Mouse (Mus musculus) neural tube, embryonic 12.5 days (tissue): Measurements from ENCODE around the gene Ets2. TPM values are rescaled to one million over a fixed set of nuclear protein-coding genes. Genes with fewer than 3 reads are reported as not detected.

Experiments used
- ATAC-seq: fragments of 200-750 bp; cut with Nextera tagmentation; 2 replicates; pipeline ENCODE4 v1.8.0; 2017; ENCODE audit warnings: low read depth, mild to moderate bottlenecking, moderate TSS enrichment, moderate library complexity; ENCODE audit not compliant: low FRiP score
- H3K27ac ChIP-seq: fragments of 300-500 bp; sonication (generic); 2 replicates; pipeline ENCODE4 v1.5.1; 2016
- H3K27me3 ChIP-seq: fragments of 300-500 bp; sonication (generic); replicated peaks from 2 replicates; pipeline ENCODE4 v1.6.1; 2016; ENCODE audit warnings: mild to moderate bottlenecking
- H3K36me3 ChIP-seq: fragments of 300-500 bp; sonication (generic); 2 replicates; pipeline ENCODE4 v1.6.1; 2016; ENCODE audit warnings: mild to moderate bottlenecking
- H3K4me1 ChIP-seq: fragments of 300-500 bp; sonication (generic); 2 replicates; pipeline ENCODE4 v1.6.1; 2016
- H3K4me2 ChIP-seq: fragments of 300-500 bp; sonication (generic); replicated peaks from 2 replicates; pipeline ENCODE4 v1.6.1; 2016; ENCODE audit warnings: mild to moderate bottlenecking
- H3K4me3 ChIP-seq: fragments of 300-500 bp; sonication (generic); 2 replicates; pipeline ENCODE4 v1.5.1; 2016
- H3K9ac ChIP-seq: fragments of 300-500 bp; sonication (generic); 2 replicates; pipeline ENCODE4 v1.6.1; 2016; ENCODE audit warnings: mild to moderate bottlenecking
- H3K9me3 ChIP-seq: fragments of 300-500 bp; sonication (generic); 2 replicates; pipeline ENCODE4 v1.6.1; 2016; ENCODE audit warnings: mild to moderate bottlenecking
- WGBS: fragments of 180-500 bp; shearing (Covaris S2); methylation state at CpG from one replicate; pipeline ENCODE4 v1.1.7; 2016; 5-methylcytosine and 5-hydroxymethylcytosine counted together
- polyA plus RNA-seq: library from polyadenylated mRNA; unstranded; fragments of >200 nt; fragmentation: Nextera tagmentation; extraction: Ambion mirVana; gene quantifications from 2 replicates; pipeline ENCODE4 v1.2.1, GENCODE M21; 2016

The Ets2 gene
- polyA plus RNA-seq, 1 experiment from 2014 or later = 25.6 TPM

DNA sequence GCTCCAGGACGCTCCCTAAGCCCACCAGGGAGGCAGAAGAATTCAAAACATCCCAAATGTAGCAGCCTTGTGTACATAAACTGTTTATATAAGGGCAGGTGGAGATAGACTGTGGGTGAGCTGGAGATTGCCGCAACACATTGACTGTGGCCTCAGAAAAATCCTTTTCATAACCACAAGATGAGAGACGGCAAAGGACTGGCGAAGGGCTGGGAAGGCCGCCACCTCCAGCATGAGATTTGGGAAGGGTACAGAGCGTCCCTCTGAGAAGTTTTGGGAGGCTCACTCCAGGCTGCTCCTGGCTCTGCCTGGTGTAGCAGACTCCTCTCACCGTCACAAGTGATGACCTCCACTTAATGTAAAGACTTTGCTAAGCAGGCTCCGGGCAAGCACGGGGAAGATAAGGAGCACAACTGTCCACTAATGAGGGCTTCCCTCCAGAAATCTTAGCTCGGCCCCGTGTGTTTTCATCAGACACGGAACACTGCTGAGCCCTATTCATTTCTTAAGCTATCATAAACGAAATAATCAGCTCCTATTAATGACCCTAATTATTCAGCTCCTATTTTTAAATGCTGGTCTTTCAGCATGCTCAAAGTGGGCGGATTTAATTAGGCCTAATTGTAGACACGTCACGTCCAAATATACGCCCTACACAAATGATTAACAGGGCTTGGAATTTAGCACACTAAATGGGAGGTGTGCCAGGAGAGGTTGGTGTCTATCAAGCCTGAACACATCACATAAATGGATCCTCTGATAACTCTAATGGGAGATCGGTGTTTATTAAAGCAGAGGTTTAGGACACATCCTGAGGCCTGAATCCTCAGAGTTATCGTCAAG is 33.5 kb upstream of the Ets2 start:
- H3K4me1 ChIP-seq = no peaks in the 10 kb centered on the region
- H3K27ac ChIP-seq = no peak overlapping the region
- H3K4me2 ChIP-seq = no peak overlapping the region
- no peak for ATAC-seq
- no peaks in the 10 kb centered on the region for H3K36me3 ChIP-seq
- WGBS = 68% methylated on average over 19 of the region's 19 CpGs
- no peak overlapping the region for H3K9ac ChIP-seq
- no peaks in the 10 kb centered on the region for H3K9me3 ChIP-seq
- H3K27me3 ChIP-seq = no peaks in the 10 kb centered on the region
- no peak overlapping the region for H3K4me3 ChIP-seq

DNA sequence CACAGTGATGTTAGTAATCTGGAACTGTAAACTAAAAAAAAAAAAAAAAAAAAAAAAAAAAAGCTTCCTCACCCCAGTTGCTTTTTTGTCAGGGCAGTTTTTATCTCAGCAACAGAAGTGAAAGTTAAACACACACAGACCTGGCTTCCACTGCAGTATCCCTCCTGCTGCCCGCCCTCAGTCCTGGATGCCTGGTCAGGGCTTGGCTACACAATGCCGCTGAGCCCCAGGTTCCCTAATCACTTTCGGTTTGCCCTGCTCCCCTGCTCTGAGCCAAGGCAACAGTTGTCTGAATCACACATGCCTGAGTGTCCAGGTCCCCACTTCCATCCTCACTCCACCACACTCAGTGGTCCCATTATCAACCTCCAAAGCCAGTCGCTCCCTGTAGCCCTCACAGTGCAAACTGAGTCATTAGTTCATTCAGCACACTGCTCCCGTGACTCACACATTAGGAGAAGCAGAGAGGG is 27.4 kb upstream of the Ets2 start:
- H3K4me2 ChIP-seq = no peak overlapping the region
- H3K4me1 ChIP-seq = no peaks in the 10 kb centered on the region; the same call in 1 of the 2 replicates
- ATAC-seq = no peak

DNA sequence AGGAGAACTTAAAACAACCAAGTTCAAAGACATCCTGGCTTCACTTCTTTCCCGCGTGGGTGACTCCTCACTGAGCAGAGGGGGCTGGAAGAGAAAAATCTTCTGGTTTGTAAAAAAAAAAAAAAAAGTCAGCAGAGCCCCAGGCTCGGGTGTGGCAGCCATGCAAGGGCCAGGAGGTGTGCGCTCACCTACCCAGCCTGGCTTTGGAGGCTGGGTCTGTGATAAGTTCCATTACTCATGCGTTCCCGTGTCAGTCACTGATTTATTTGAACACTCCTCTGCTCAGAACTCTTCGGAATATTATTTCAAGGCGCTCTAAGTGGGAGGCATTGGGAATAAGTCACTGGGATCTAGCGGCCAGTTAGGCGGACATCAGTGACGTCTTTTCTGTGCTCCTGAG is 26.7 kb upstream of the Ets2 start:
- Histone ChIP-seq H3K9me3 (no peaks in the 10 kb centered on the region), H3K9ac (no peak overlapping the region), H3K36me3 (no peaks in the 10 kb centered on the region), H3K27me3 (no peaks in the 10 kb centered on the region), H3K27ac (no peak overlapping the region), H3K4me1 (no peaks in the 10 kb centered on the region; the same call in 1 of the 2 replicates), H3K4me2 (no peak overlapping the region), H3K4me3 (no peak overlapping the region)
- no peak for ATAC-seq
- 76% methylated on average over 11 of the region's 11 CpGs for WGBS

More for the DNA sequence above, 27.4 kb upstream of the Ets2 start:
- 64% methylated on average over 5 of the region's 5 CpGs for WGBS
- Histone ChIP-seq H3K36me3 (no peaks in the 10 kb centered on the region), H3K4me3 (no peak overlapping the region), H3K9me3 (no peaks in the 10 kb centered on the region), H3K9ac (no peak overlapping the region), H3K27ac (no peak overlapping the region), H3K27me3 (no peaks in the 10 kb centered on the region)

DNA sequence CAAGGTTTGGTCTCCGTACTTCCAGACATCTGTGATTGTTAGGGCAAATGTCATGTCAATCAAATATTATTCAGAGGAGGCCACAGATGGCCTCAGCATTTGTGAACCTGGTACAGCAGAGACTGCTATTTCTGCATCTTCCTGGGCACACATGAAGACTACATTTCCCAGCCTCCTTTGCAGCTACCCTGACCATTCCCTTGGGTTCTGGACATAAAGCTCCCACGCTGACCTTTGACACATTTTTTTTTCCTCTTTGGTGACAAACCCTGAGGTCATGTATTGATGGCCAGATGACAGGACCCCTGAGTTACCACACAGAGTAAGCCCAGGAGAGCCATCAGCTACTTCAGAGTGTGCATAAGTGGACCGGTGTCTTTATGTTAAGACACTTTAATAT is 25.2 kb upstream of the Ets2 start:
- H3K4me1 ChIP-seq = no peaks in the 10 kb centered on the region; the same call in 1 of the 2 replicates
- no peak overlapping the region for H3K4me2 ChIP-seq
- no peak overlapping the region for H3K4me3 ChIP-seq
- no peaks in the 10 kb centered on the region for H3K27me3 ChIP-seq
- H3K9me3 ChIP-seq = no peaks in the 10 kb centered on the region
- 80% methylated on average over 3 of the region's 3 CpGs for WGBS
- no peak overlapping the region for H3K9ac ChIP-seq
- no peak overlapping the region for H3K27ac ChIP-seq
- H3K36me3 ChIP-seq = no peaks in the 10 kb centered on the region
- ATAC-seq = no peak

DNA sequence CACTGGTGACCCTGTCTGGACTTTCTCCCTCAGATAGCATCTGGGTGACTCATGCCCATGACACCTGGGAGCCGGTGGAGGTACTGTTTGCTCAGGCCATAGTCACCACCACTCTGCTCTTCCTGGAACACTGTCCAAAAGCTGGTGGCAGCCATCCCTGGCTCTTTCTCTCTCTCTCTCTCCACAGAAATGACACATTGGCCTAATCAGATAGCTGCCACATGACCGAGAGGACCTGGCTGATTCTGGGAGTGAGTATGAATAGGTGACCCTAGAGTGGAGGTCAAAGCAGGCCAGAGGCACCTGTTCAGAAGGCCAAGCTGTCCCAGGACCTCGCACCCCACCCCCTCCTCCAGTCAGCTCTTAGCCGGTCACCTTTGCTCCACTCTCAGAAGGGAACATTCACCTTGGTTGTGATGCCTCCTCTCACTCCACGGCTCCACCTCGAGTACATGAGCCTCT is 19.4 kb upstream of the Ets2 start:
- no peak overlapping the region for H3K9ac ChIP-seq
- H3K9me3 ChIP-seq = no peaks in the 10 kb centered on the region
- no peak overlapping the region for H3K4me3 ChIP-seq
- 89% methylated on average over 6 of the region's 6 CpGs for WGBS
- no peak for ATAC-seq
- no peaks in the 10 kb centered on the region for H3K36me3 ChIP-seq
- H3K27me3 ChIP-seq = no peaks in the 10 kb centered on the region
- no peak overlapping the region for H3K27ac ChIP-seq
- H3K4me2 ChIP-seq = no peak overlapping the region
- peaks cover 6% of the 10 kb centered on the region; the same call in 1 of the 2 replicates for H3K4me1 ChIP-seq

DNA sequence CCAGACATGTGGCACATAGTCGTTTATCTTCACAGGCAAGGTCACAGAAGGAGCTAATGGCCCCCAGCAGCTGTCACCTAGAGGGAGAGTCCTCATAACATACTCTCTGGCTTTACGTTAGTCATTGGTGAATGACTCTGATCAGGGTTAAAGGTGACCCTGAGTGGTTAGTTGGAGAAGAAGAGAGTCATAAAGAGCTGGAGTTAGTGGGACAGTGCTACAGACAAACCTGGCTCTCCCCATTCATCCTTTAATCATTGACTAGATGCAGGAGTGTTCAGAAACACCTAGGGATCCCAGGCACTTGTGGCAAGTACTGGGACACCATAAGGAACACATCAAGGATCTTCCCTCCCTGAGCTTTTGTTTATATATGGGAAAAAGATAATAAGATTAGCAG is 16.1 kb upstream of the Ets2 start:
- no peak overlapping the region for H3K9ac ChIP-seq
- no peak overlapping the region for H3K4me3 ChIP-seq
- H3K4me2 ChIP-seq = no peak overlapping the region
- no peaks in the 10 kb centered on the region for H3K9me3 ChIP-seq
- no peak overlapping the region for H3K27ac ChIP-seq
- whole genome bisulfite sequencing = 29% methylated on average over 2 of the region's 2 CpGs
- no peak for ATAC-seq
- no peaks in the 10 kb centered on the region for H3K27me3 ChIP-seq
- peaks cover 6% of the 10 kb centered on the region; the same call in 1 of the 2 replicates for H3K4me1 ChIP-seq
- no peaks in the 10 kb centered on the region for H3K36me3 ChIP-seq

DNA sequence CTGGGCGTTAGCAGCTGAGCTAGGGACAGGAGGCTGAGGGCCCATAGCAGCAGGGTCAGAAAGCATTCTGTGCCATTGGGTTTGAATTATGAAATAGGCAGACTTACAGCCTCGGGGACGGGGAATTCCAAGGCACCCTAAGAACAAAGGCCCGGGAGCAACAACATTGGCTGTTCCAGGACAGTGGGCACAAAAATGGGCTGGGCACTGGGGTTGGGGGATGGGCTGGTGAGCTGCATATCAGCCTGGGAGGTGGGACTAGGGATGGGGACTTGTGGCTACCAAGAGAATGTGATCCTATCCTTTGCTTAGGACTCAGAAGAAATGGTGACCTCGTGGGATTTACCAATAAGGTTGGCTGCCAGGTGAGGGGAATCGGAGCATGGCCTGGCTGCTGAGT is 15.6 kb upstream of the Ets2 start:
- Histone ChIP-seq H3K4me2 (no peak overlapping the region), H3K27ac (no peak overlapping the region), H3K9ac (no peak overlapping the region), H3K4me1 (peaks cover 6% of the 10 kb centered on the region; the same call in 1 of the 2 replicates), H3K9me3 (no peaks in the 10 kb centered on the region), H3K36me3 (no peaks in the 10 kb centered on the region), H3K4me3 (no peak overlapping the region), H3K27me3 (no peaks in the 10 kb centered on the region)
- no peak for ATAC-seq
- 69% methylated on average over 6 of the region's 6 CpGs for WGBS

DNA sequence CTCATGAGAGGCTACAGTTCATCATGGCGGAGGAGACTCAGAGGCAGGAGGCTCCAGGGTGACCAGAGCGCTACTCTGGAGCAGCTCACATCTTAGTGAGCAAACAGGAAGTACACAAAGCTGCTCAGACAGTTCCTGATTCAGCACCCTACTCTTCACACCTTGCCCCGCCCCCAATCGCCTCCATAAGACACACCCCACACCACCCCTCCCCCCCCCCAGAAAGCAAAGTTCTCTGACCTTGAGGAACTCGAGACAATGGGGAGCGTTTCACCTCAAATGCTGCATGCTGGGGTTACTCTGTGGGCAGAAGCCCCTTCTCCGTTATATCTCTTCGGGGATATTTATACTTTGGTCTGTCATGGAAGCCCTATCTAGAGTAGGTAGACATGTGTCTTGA is 15.0 kb upstream of the Ets2 start:
- peaks cover 6% of the 10 kb centered on the region; the same call in 1 of the 2 replicates for H3K4me1 ChIP-seq
- H3K9ac ChIP-seq = no peak overlapping the region
- no peaks in the 10 kb centered on the region for H3K9me3 ChIP-seq
- ATAC-seq = no peak
- H3K27ac ChIP-seq = no peak overlapping the region
- H3K4me3 ChIP-seq = no peak overlapping the region
- no peaks in the 10 kb centered on the region for H3K27me3 ChIP-seq
- no peaks in the 10 kb centered on the region for H3K36me3 ChIP-seq
- 92% methylated on average over 8 of the region's 8 CpGs for WGBS
- no peak overlapping the region for H3K4me2 ChIP-seq

DNA sequence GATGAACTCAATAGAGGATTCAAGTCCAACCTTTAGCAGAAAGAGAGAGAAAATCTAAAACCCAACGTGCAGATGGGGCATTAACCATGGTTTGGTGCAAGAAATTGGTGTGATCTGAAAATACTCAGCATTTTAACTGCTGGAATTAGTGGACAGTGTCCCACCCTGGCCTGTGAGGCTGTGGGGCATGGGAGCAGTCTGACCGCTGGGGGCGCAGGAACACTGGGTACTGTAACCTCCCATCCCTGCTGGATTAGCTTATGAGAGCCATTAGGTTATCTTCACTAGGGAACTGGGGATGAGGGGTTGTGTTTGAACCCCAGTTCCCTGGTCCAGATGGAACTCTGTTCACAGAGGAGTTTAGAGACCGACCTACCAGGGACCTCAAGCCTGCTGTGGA is 13.9 kb upstream of the Ets2 start:
- no peak overlapping the region for H3K4me3 ChIP-seq
- no peaks in the 10 kb centered on the region for H3K9me3 ChIP-seq
- no peaks in the 10 kb centered on the region for H3K27me3 ChIP-seq
- no peak overlapping the region for H3K9ac ChIP-seq
- H3K4me2 ChIP-seq = no peak overlapping the region
- H3K36me3 ChIP-seq = no peaks in the 10 kb centered on the region
- H3K4me1 ChIP-seq = peaks cover 6% of the 10 kb centered on the region; the same call in 1 of the 2 replicates
- no peak overlapping the region for H3K27ac ChIP-seq
- 82% methylated on average over 4 of the region's 4 CpGs for WGBS
- no peak for ATAC-seq

DNA sequence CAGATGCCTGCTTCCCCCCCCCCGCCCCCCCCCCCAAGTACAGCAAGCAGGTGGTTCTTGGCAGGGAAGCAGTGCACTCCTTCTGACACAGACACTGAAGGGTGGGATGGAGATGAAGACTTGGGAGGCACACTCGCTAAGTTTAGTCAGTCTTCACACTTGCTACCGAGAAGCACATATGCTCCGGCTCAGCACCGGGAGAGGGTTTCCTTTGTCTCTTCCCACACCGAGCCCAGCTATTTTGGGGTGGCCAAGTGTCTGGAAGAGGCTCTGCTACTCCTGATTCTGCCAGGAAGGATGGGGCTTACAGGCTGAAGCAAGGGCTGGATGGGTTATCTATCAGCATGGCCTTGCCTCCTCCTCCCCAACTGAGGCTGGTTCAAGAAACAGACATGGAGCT is 5.3 kb upstream of the Ets2 start:
- WGBS = 44% methylated on average over 6 of the region's 6 CpGs
- no peak overlapping the region for H3K27ac ChIP-seq
- H3K4me1 ChIP-seq = 0 out of 2 replicates have a peak, but pooled peaks cover 5% of the 10 kb centered on the region
- H3K4me2 ChIP-seq = no peak overlapping the region
- H3K36me3 ChIP-seq = no peaks in the 10 kb centered on the region
- H3K9ac ChIP-seq = no peak overlapping the region
- H3K27me3 ChIP-seq = no peaks in the 10 kb centered on the region
- no peaks in the 10 kb centered on the region for H3K9me3 ChIP-seq
- no peak for ATAC-seq
- no peak overlapping the region for H3K4me3 ChIP-seq

DNA sequence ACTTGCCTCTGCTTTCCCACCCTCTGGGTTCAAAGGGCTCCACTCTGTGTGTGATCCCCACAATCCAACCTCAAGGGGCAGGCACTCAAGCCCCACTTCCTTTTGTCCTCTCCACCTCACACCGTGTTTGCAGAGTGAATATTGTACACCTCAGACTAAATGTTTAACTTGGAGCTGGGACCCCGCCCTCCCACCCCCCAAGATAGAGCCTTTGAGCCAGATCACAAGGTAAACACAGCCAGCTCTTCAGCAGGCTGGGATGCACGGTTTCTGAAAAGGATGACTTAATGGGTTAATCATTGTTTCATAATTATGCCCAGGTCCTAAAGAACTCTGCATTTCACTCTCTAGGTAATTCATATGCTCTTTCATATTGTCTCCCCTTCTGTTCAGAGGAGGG is 2.2 kb upstream of the Ets2 start:
- Histone ChIP-seq H3K27ac (no peak overlapping the region), H3K9ac (no peak overlapping the region), H3K4me2 (no peak overlapping the region), H3K4me3 (no peak overlapping the region), H3K4me1 (peaks cover 13% of the 10 kb centered on the region), H3K9me3 (no peaks in the 10 kb centered on the region), H3K36me3 (no peaks in the 10 kb centered on the region), H3K27me3 (no peaks in the 10 kb centered on the region)
- ATAC-seq = no peak
- WGBS = 54% methylated on average over 3 of the region's 3 CpGs

DNA sequence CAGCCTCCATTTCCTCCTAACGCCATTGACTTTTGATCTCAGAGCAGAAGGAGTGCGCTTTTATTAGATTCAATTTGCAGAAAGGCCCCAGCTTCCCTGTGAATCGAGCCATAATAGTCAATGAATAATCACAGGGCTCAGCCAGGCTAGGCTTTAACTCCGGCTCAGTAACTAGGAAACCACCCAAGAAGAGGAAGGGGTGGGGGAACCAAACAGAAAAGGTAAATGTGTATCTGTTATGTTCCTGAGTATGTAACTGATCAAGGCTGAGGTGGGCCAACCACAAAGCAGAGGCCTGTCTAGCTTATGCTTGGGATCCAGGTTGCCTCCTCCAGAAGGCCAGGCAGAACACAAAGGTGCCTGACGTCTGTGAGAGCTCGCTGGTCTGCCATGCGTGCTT is 1.7 kb upstream of the Ets2 start:
- Histone ChIP-seq H3K27ac (no peak overlapping the region), H3K36me3 (no peaks in the 10 kb centered on the region)
- 49% methylated on average over 7 of the region's 7 CpGs for WGBS

More for the DNA sequence above, 1.7 kb upstream of the Ets2 start:
- peaks cover 13% of the 10 kb centered on the region for H3K4me1 ChIP-seq
- no peaks in the 10 kb centered on the region for H3K9me3 ChIP-seq
- no peak overlapping the region for H3K4me3 ChIP-seq
- ATAC-seq = no peak
- no peaks in the 10 kb centered on the region for H3K27me3 ChIP-seq
- no peak overlapping the region for H3K9ac ChIP-seq
- H3K4me2 ChIP-seq = no peak overlapping the region
